Mouse (Mus musculus): ENCODE data around the gene Gpnmb. TPM values are rescaled to one million over a fixed set of nuclear protein-coding genes. Genes with fewer than 3 reads are reported as not detected.

The Gpnmb gene
- polyA plus RNA-seq, 1 experiment from 2014 or later, result 0.11 TPM

DNA sequence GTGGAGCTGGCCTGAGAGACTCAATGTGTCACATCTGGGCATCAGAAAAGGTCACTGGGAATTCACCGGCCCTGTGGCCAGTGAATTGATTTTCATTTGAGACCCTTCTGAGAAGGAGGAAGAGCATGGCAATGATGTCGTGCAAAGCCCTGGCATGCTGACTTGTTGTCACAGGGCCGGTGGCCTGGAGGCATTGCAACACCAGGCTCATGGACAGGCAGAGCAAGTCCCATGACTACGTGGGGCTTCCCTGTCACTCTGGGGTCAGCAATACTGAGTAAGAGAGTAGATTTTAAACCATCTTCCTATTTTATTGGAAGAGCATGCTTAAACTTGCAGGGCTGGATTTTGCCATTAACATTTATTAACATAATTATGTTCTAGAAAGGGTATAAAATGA, 23.3 kb upstream of the Gpnmb start:
- no peaks in the 10 kb centered on the region for H3K27me3 ChIP-seq
- WGBS, result 81% methylated on average over 4 of the region's 4 CpGs
- no peak for ATAC-seq
- no peaks in the 10 kb centered on the region for H3K36me3 ChIP-seq
- no peak overlapping the region for H3K4me3 ChIP-seq (replicated peaks)
- no peak overlapping the region for H3K9ac ChIP-seq (replicated peaks)
- no peak overlapping the region for H3K27ac ChIP-seq
- H3K4me2 ChIP-seq (replicated peaks), result no peak overlapping the region
- H3K4me1 ChIP-seq (replicated peaks), result peaks cover 8% of the 10 kb centered on the region
- H3K9me3 ChIP-seq, result 0 out of 2 replicates have a peak, but pooled peaks cover 7% of the 10 kb centered on the region

GRCm38 (mm10) chr6:49013458-49013857, 22.9 kb upstream of the Gpnmb start:
- WGBS, result 86% methylated on average over 3 of the region's 3 CpGs
- no peak for ATAC-seq
- H3K4me2 ChIP-seq (replicated peaks), result no peak overlapping the region
- H3K9me3 ChIP-seq, result 0 out of 2 replicates have a peak, but pooled peaks cover 7% of the 10 kb centered on the region
- H3K27me3 ChIP-seq, result no peaks in the 10 kb centered on the region
- no peak overlapping the region for H3K4me3 ChIP-seq (replicated peaks)
- peaks cover 5% of the 10 kb centered on the region for H3K4me1 ChIP-seq (replicated peaks)
- no peak overlapping the region for H3K9ac ChIP-seq (replicated peaks)
- H3K36me3 ChIP-seq, result no peaks in the 10 kb centered on the region
- no peak overlapping the region for H3K27ac ChIP-seq

- H3K4me3 ChIP-seq (replicated peaks), result no peak overlapping the region
- no peak overlapping the region for H3K4me2 ChIP-seq (replicated peaks)
- H3K4me1 ChIP-seq (replicated peaks), result peaks cover 7% of the 10 kb centered on the region
- 78% methylated on average over 12 of the region's 12 CpGs for WGBS
- no peak overlapping the region for H3K9ac ChIP-seq (replicated peaks)
- no peak for ATAC-seq
- no peaks in the 10 kb centered on the region for H3K9me3 ChIP-seq
- no peak overlapping the region for H3K27ac ChIP-seq
- H3K36me3 ChIP-seq, result no peaks in the 10 kb centered on the region
- H3K27me3 ChIP-seq, result no peaks in the 10 kb centered on the region
Observed at GRCm38 (mm10) chr6:49017150-49017549, 19.2 kb upstream of the Gpnmb start.

DNA sequence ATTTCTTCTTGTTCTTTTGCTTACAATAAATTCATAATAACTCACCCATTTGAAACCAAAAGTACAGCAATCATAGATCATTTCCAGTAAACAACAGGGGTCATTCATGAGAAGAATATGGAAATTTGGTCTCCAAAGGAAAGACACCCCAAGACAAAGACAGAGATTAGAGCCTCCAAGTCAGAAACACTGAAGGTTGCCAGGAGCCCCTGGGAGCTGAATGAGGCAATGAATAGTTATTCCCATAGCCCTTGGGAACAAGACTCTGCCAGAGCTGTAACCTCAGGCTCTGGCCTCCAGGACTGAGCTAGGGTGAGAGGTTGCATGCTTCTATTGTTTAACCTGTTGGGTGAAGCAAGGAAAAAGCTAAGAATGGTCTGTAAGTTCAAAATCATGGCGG, 17.0 kb upstream of the Gpnmb start:
- ATAC-seq, result no peak
- Histone ChIP-seq H3K36me3 (no peaks in the 10 kb centered on the region), H3K9me3 (no peaks in the 10 kb centered on the region), H3K4me1 (replicated peaks) (peaks cover 7% of the 10 kb centered on the region), H3K27ac (no peak overlapping the region), H3K9ac (replicated peaks) (no peak overlapping the region), H3K4me2 (replicated peaks) (no peak overlapping the region), H3K27me3 (no peaks in the 10 kb centered on the region), H3K4me3 (replicated peaks) (no peak overlapping the region)
- 89% methylated on average over 1 of the region's 1 CpGs for WGBS

DNA sequence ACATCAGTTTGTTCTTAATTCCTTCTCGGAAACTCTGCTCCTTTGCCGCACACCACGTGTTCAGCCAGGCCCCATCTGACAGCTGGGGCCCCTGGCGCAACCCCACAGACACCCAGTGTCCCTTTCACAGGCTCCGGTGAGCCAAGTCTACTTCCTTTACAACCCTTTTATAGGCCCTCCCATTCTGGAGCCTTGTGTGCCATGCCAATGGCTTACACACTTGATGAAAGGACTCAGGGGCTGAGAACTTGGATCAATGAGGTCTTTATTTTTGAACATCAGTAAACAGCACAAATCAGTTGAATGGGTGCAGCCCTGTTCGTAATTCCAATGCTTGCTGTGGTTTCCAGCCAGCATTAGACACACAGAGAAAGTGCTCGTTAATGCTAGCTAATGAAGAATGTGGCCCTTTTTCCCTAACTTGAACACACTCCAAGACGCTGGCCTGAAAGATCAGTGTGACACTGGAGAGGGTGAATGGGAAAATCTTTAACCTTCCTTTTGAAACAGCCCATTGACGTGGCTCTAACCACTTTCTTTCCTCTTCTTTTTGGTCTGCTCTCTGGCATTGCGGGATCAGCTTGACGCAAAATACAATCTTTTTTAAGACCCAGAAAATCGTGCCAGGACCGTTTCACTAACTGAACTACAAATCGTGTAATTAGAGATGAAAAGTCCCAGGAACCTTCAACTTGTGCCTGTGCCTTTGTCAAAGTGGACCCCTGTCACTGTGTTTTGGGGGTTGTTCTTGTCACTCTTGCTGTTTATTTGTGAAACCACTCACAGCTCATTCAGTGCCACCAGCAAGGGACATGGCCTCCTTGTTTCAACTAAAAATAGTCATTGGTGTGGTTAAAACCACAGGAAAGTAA, 15.0 kb upstream of the Gpnmb start:
- Histone ChIP-seq H3K36me3 (no peaks in the 10 kb centered on the region), H3K27ac (no peak overlapping the region), H3K4me3 (replicated peaks) (no peak overlapping the region), H3K9me3 (no peaks in the 10 kb centered on the region), H3K9ac (replicated peaks) (no peak overlapping the region), H3K27me3 (no peaks in the 10 kb centered on the region), H3K4me1 (replicated peaks) (peaks cover 7% of the 10 kb centered on the region), H3K4me2 (replicated peaks) (no peak overlapping the region)
- ATAC-seq, result peak; percentile 80
- 56% methylated on average over 14 of the region's 14 CpGs for WGBS

DNA sequence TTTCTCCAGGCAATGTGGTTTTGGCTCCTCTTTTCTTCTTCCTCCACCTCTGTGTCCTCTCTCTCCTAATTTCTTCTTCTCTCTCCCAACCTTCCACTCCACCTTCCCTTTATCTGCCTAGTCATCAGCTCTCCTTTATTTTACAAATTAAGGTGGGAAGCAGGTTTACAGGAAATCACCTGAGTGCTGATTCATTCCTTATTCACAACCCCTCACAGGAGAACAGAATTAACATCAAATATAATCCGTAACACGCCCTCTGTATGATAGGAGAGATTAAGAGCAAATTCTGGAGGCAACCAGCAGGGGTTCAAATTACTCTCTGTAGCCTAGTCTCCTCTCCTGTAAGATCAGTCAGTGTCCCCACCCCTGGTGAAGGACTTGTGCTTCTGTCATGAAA, 14.0 kb upstream of the Gpnmb start:
- no peak overlapping the region for H3K4me3 ChIP-seq (replicated peaks)
- no peaks in the 10 kb centered on the region for H3K36me3 ChIP-seq
- no peak overlapping the region for H3K9ac ChIP-seq (replicated peaks)
- WGBS, result 85% methylated on average over 2 of the region's 2 CpGs
- no peak for ATAC-seq
- no peak overlapping the region for H3K27ac ChIP-seq
- peaks cover 7% of the 10 kb centered on the region for H3K4me1 ChIP-seq (replicated peaks)
- H3K27me3 ChIP-seq, result no peaks in the 10 kb centered on the region
- H3K9me3 ChIP-seq, result no peaks in the 10 kb centered on the region
- H3K4me2 ChIP-seq (replicated peaks), result no peak overlapping the region

GRCm38 (mm10) chr6:49023315-49023714, 13.0 kb upstream of the Gpnmb start:
- H3K4me1 ChIP-seq (replicated peaks), result peaks cover 7% of the 10 kb centered on the region
- H3K9ac ChIP-seq (replicated peaks), result no peak overlapping the region
- H3K4me3 ChIP-seq (replicated peaks), result no peak overlapping the region
- H3K4me2 ChIP-seq (replicated peaks), result no peak overlapping the region
- no peaks in the 10 kb centered on the region for H3K36me3 ChIP-seq
- no peak for ATAC-seq
- H3K27me3 ChIP-seq, result no peaks in the 10 kb centered on the region
- 85% methylated on average over 10 of the region's 10 CpGs for WGBS
- no peak overlapping the region for H3K27ac ChIP-seq
- H3K9me3 ChIP-seq, result no peaks in the 10 kb centered on the region

DNA sequence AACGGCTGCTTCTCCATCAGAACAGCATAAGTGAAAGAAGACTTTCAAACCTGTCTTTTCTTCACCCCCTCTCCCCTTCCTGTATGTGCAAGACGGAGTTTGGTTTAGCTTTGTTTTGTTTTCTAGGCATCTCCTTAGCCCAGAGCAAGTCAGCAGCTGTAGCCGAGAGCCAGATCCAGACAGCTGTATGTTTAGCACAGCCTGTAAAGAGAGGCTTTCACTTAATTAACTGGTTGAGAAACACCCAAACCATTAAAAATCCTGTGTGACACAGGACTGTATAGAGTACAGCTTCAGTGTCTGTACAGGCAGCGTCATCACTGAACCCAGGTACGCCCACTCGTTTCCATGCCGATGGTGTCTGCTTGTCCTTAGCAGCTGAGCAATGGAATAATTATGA, 11.1 kb upstream of the Gpnmb start:
- Histone ChIP-seq H3K4me3 (replicated peaks) (no peak overlapping the region), H3K9ac (replicated peaks) (no peak overlapping the region), H3K27me3 (no peaks in the 10 kb centered on the region), H3K4me1 (replicated peaks) (peaks cover 5% of the 10 kb centered on the region), H3K27ac (no peak overlapping the region), H3K36me3 (no peaks in the 10 kb centered on the region), H3K4me2 (replicated peaks) (no peak overlapping the region), H3K9me3 (no peaks in the 10 kb centered on the region)
- ATAC-seq, result no peak
- WGBS, result 85% methylated on average over 7 of the region's 7 CpGs

DNA sequence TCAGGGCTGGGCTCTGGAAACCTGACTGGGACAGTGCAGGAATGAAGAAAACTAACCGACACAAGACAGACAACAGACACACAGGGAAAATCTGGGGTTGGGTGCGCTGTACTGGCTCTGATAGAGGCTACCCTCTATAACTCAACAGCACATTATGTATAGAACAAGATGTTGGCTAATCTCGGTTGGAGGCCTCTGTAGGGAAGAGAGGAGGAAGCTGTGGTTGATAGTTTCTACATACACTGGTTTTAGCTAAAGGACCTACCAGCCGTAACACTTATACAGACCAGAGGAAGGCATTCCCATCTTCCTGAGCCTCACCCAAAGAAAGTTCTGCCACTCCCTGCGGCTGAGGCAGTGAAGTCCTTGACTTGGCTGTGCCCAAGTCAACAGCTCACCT, 9.8 kb upstream of the Gpnmb start:
- Histone ChIP-seq H3K27ac (no peak overlapping the region), H3K9ac (replicated peaks) (no peak overlapping the region), H3K4me2 (replicated peaks) (no peak overlapping the region), H3K27me3 (no peaks in the 10 kb centered on the region), H3K36me3 (no peaks in the 10 kb centered on the region), H3K4me3 (replicated peaks) (no peak overlapping the region), H3K4me1 (replicated peaks) (no peaks in the 10 kb centered on the region), H3K9me3 (no peaks in the 10 kb centered on the region)
- WGBS, result 96% methylated on average over 5 of the region's 5 CpGs
- ATAC-seq, result no peak

- H3K4me3 ChIP-seq (replicated peaks), result no peak overlapping the region
- no peak for ATAC-seq
- no peaks in the 10 kb centered on the region for H3K36me3 ChIP-seq
- no peak overlapping the region for H3K27ac ChIP-seq
- no peaks in the 10 kb centered on the region for H3K9me3 ChIP-seq
- no peaks in the 10 kb centered on the region for H3K4me1 ChIP-seq (replicated peaks)
- no peaks in the 10 kb centered on the region for H3K27me3 ChIP-seq
- WGBS, result 86% methylated on average over 6 of the region's 6 CpGs
- no peak overlapping the region for H3K4me2 ChIP-seq (replicated peaks)
- no peak overlapping the region for H3K9ac ChIP-seq (replicated peaks)
Observed at GRCm38 (mm10) chr6:49028019-49028418, 8.3 kb upstream of the Gpnmb start.

DNA sequence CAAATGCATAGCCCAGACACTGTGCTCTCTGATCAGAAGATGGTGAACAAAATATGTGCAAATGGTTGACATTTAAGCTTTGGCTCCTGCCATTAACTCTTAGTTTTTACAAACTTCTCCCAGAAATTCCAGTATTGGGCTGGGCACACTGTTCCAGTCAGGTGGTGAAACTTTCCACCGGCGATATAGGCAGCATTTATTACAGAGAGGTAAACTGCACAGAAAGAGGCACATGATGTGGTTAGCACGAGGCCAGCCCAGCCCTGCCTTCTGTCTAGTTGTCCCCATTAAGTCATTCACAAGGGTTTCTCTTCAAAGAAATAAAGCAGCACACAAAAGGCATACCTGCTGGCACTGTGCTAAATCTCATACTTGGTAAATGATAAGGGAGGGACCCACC, 7.6 kb upstream of the Gpnmb start:
- no peak overlapping the region for H3K4me3 ChIP-seq (replicated peaks)
- H3K9ac ChIP-seq (replicated peaks), result no peak overlapping the region
- no peak for ATAC-seq
- H3K27ac ChIP-seq, result no peak overlapping the region
- H3K4me1 ChIP-seq (replicated peaks), result no peaks in the 10 kb centered on the region
- no peaks in the 10 kb centered on the region for H3K9me3 ChIP-seq
- H3K4me2 ChIP-seq (replicated peaks), result no peak overlapping the region
- no peaks in the 10 kb centered on the region for H3K36me3 ChIP-seq
- 90% methylated on average over 3 of the region's 3 CpGs for WGBS
- H3K27me3 ChIP-seq, result no peaks in the 10 kb centered on the region

- H3K27me3 ChIP-seq, result peaks cover 2% of the 10 kb centered on the region; the same call in 1 of the 2 replicates
- 91% methylated on average over 4 of the region's 4 CpGs for WGBS
Observed at GRCm38 (mm10) chr6:49031230-49031629, 5.1 kb upstream of the Gpnmb start.

DNA sequence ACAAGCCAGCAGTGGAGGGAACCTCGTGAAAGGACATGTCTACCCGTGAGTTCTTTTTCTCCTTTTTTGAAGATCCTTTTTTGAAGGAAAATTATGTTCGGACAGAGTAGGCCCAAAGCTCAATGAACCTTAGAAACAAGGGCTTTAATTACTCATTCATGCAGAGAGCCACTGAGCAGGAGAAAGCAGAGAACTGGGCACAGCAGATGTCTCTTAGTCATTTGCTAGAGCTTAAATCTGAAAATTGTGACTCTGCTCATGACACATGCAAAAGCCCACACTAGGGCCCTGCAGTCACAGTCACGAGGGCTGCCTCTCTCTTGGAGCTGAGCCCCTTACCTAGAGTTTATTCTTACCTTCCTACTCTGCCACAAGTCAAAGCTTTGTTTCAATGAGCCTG, 3.6 kb upstream of the Gpnmb start:
- Histone ChIP-seq H3K9me3 (no peaks in the 10 kb centered on the region), H3K27ac (no peak overlapping the region), H3K4me1 (replicated peaks) (no peaks in the 10 kb centered on the region), H3K4me2 (replicated peaks) (no peak overlapping the region), H3K9ac (replicated peaks) (no peak overlapping the region), H3K36me3 (no peaks in the 10 kb centered on the region), H3K4me3 (replicated peaks) (no peak overlapping the region), H3K27me3 (peaks cover 6% of the 10 kb centered on the region; the same call in 1 of the 2 replicates)
- ATAC-seq, result no peak
- 67% methylated on average over 4 of the region's 4 CpGs for WGBS

More at GRCm38 (mm10) chr6:49031230-49031629, 5.1 kb upstream of the Gpnmb start:
- H3K4me1 ChIP-seq (replicated peaks), result no peaks in the 10 kb centered on the region
- no peak for ATAC-seq
- H3K9ac ChIP-seq (replicated peaks), result no peak overlapping the region
- no peak overlapping the region for H3K27ac ChIP-seq
- no peak overlapping the region for H3K4me3 ChIP-seq (replicated peaks)
- H3K9me3 ChIP-seq, result no peaks in the 10 kb centered on the region
- no peak overlapping the region for H3K4me2 ChIP-seq (replicated peaks)
- H3K36me3 ChIP-seq, result no peaks in the 10 kb centered on the region

All from midbrain, embryonic 13.5 days (tissue).